8 mouse cellular contexts compared by ENCODE assay signal in genomic region chr10:69213451-69213877, GRCm38 (mm10). TPM values are rescaled to one million over a fixed set of nuclear protein-coding genes. Genes with fewer than 3 reads are reported as not detected.
A peak's percentile ranks its signal among the peaks of the same experiment; 100 is the strongest.
DNase-seq lines count a peak whose midpoint lies in the region; ATAC-seq and TF ChIP-seq lines count a peak whose summit lies in the region.

No protein-coding gene starts in this region.

- TF ChIP-seq CTCF in gastrocnemius, adult 2 months (IDR thresholded peaks at IDR 0.05): no peak
- no peak for TF ChIP-seq CTCF in C2C12 (IDR thresholded peaks at IDR 0.05; ENCODE audit: control insufficient read depth, insufficient read depth, insufficient read length)
- no peak for TF ChIP-seq CTCF in lung, embryonic 14.5 days (IDR thresholded peaks at IDR 0.05; ENCODE audit: low read depth)

- H3ac ChIP-seq in C2C12 (ENCODE audit: control insufficient read depth, insufficient read length, low read depth): peak overlapping the region; percentile 68

- H3K4me2 ChIP-seq in hindbrain, embryonic 16.5 days (ENCODE audit: low read length): peak overlapping the region; percentile 95
- H3K4me2 ChIP-seq in lung, embryonic 14.5 days: peak overlapping the region; percentile 90
- peak overlapping the region; percentile 87 for H3K4me2 ChIP-seq in neural tube, embryonic 15.5 days

- intact Hi-C loops in gastrocnemius, adult 2 months (cut with DNase I): loop anchor here (2.0 to 10.0 kb wide), 3 partner anchors 27 to 91 kb away; no protein-coding TSS in a partner anchor
- intact Hi-C loops in gastrocnemius, postnatal 36 days (cut with DNase I): loop anchor here (10.0 kb wide), 1 partner anchor 91 kb away; no protein-coding TSS in a partner anchor
- intact Hi-C loops in left cerebral cortex, postnatal 14 days (cut with DNase I): no loop called here

- peak overlapping the region; percentile 92 for H3K4me3 ChIP-seq in gastrocnemius, adult 2 months
- H3K4me3 ChIP-seq in C2C12 (ENCODE audit: insufficient read depth, poor library complexity, severe bottlenecking): peak overlapping the region; percentile 74
- peak overlapping the region; percentile 90 for H3K4me3 ChIP-seq in embryonic facial prominence, embryonic 10.5 days
- peak overlapping the region; percentile 81 for H3K4me3 ChIP-seq in hindbrain, embryonic 16.5 days (ENCODE audit: low read length)
- H3K4me3 ChIP-seq in lung, embryonic 14.5 days (ENCODE audit: low read depth, low read length): peak overlapping the region; percentile 61
- H3K4me3 ChIP-seq in neural tube, embryonic 15.5 days (replicated peaks): peak overlapping the region; percentile 78

- ATAC-seq in hindbrain, embryonic 16.5 days: peak; percentile 35
- peak; percentile 50 for ATAC-seq in lung, embryonic 14.5 days (ENCODE audit: insufficient read depth)
- peak; percentile 55 for ATAC-seq in neural tube, embryonic 15.5 days (ENCODE audit: low FRiP score)

- H3K27ac ChIP-seq in gastrocnemius, adult 2 months: peak overlapping the region; percentile 100
- peak overlapping the region; percentile 99 for H3K27ac ChIP-seq in embryonic facial prominence, embryonic 10.5 days (replicated peaks)
- H3K27ac ChIP-seq in hindbrain, embryonic 16.5 days (ENCODE audit: low read depth, low read length): peak overlapping the region; percentile 97
- peak overlapping the region; percentile 100 for H3K27ac ChIP-seq in lung, embryonic 14.5 days (ENCODE audit: low read depth)
- peak overlapping the region; percentile 97 for H3K27ac ChIP-seq in neural tube, embryonic 15.5 days (replicated peaks)

- peaks cover 10% of the 10 kb centered on the region for H3K36me3 ChIP-seq in C2C12 (ENCODE audit: control insufficient read depth, insufficient read depth)
- peaks cover 46% of the 10 kb centered on the region for H3K36me3 ChIP-seq in embryonic facial prominence, embryonic 10.5 days (replicated peaks)
- H3K36me3 ChIP-seq in hindbrain, embryonic 16.5 days (ENCODE audit: control insufficient read depth, insufficient read depth, low read length): no peaks in the 10 kb centered on the region
- peaks cover 21% of the 10 kb centered on the region for H3K36me3 ChIP-seq in lung, embryonic 14.5 days (ENCODE audit: insufficient read depth)
- H3K36me3 ChIP-seq in neural tube, embryonic 15.5 days: peaks cover 4% of the 10 kb centered on the region; the same call in 1 of the 2 replicates

- 2% methylated on average over 21 of the region's 21 CpGs for WGBS in embryonic facial prominence, embryonic 10.5 days
- WGBS in hindbrain, embryonic 16.5 days: under 1% methylated on average over 19 of the region's 21 CpGs
- WGBS in lung, embryonic 14.5 days: 1% methylated on average over 21 of the region's 21 CpGs
- 0% methylated on average over 21 of the region's 21 CpGs for WGBS in neural tube, embryonic 15.5 days

- no peaks in the 10 kb centered on the region for H3K27me3 ChIP-seq in C2C12 (ENCODE audit: control insufficient read depth, insufficient read depth, insufficient read length)
- no peaks in the 10 kb centered on the region for H3K27me3 ChIP-seq in embryonic facial prominence, embryonic 10.5 days (replicated peaks; ENCODE audit: low read depth, poor library complexity, severe bottlenecking)
- H3K27me3 ChIP-seq in hindbrain, embryonic 16.5 days (replicated peaks; ENCODE audit: control insufficient read depth, insufficient read depth, low read length): no peaks in the 10 kb centered on the region
- no peaks in the 10 kb centered on the region for H3K27me3 ChIP-seq in lung, embryonic 14.5 days (ENCODE audit: insufficient read depth, low read length)
- no peaks in the 10 kb centered on the region for H3K27me3 ChIP-seq in neural tube, embryonic 15.5 days (replicated peaks)

- H3K9ac ChIP-seq in hindbrain, embryonic 16.5 days (ENCODE audit: low read depth, low read length): peak overlapping the region; percentile 97
- peak overlapping the region; percentile 73 for H3K9ac ChIP-seq in lung, embryonic 14.5 days
- H3K9ac ChIP-seq in neural tube, embryonic 15.5 days (replicated peaks): peak overlapping the region; percentile 90

- no peak for DNase-seq in gastrocnemius, adult 2 months
- DNase-seq in gastrocnemius, postnatal 36 days: no peak
- peak; percentile 70 for DNase-seq in embryonic facial prominence, embryonic 10.5 days (ENCODE audit: low spot score)
- DNase-seq in lung, embryonic 14.5 days: no peak
- DNase-seq in left cerebral cortex, postnatal 14 days (ENCODE audit: low spot score in 2 of 2): no peak

- peaks cover 24% of the 10 kb centered on the region for H3K79me2 ChIP-seq in C2C12 (ENCODE audit: control insufficient read depth, insufficient read depth)

- H3K4me1 ChIP-seq in embryonic facial prominence, embryonic 10.5 days: peaks cover 26% of the 10 kb centered on the region
- H3K4me1 ChIP-seq in hindbrain, embryonic 16.5 days (ENCODE audit: control insufficient read depth, insufficient read depth, low read depth, low read length): peaks cover 17% of the 10 kb centered on the region
- H3K4me1 ChIP-seq in lung, embryonic 14.5 days (ENCODE audit: insufficient read depth): no peaks in the 10 kb centered on the region; the same call in 1 of the 2 replicates
- H3K4me1 ChIP-seq in neural tube, embryonic 15.5 days: peaks cover 22% of the 10 kb centered on the region

- peaks cover 12% of the 10 kb centered on the region for H3K79me3 ChIP-seq in C2C12 (ENCODE audit: low read depth)

- peaks cover 4% of the 10 kb centered on the region; the same call in 1 of the 2 replicates for H3K9me3 ChIP-seq in embryonic facial prominence, embryonic 10.5 days
- peaks cover 2% of the 10 kb centered on the region; the same call in 1 of the 2 replicates for H3K9me3 ChIP-seq in hindbrain, embryonic 16.5 days (ENCODE audit: control insufficient read depth, low read length)
- H3K9me3 ChIP-seq in lung, embryonic 14.5 days (ENCODE audit: low read depth, low read length): no peaks in the 10 kb centered on the region
- H3K9me3 ChIP-seq in neural tube, embryonic 15.5 days (replicated peaks): no peaks in the 10 kb centered on the region

TF ChIP-seq in C2C12, 6 proteins besides CTCF, POLR2A, EP300 and RAD21:
- TF ChIP-seq MAX (IDR thresholded peaks at IDR 0.05) (no peak), MYOG (IDR thresholded peaks at IDR 0.05; ENCODE audit: control insufficient read depth, extremely low read depth, insufficient read length) (no peak), FOSL1 (IDR thresholded peaks at IDR 0.05; ENCODE audit: insufficient read depth, low read length, poor library complexity, severe bottlenecking) (no peak), CEBPB (IDR thresholded peaks at IDR 0.05; ENCODE audit: low read depth) (no peak), MYOD1 (IDR thresholded peaks at IDR 0.05; ENCODE audit: control insufficient read depth, insufficient read length, low read depth) (no peak), USF1 (IDR thresholded peaks at IDR 0.05; ENCODE audit: low read depth) (no peak)

RNA-seq across cellular contexts. Expression of gene A930033H14Rik, which starts 0.6 kb away (rescaled TPM):
- total RNA-seq in gastrocnemius, adult 2 months (2021): 1 to 10 TPM; 3.4 to 5.1 TPM
- 1 to 10 TPM; 3.4 to 4.5 TPM for total RNA-seq in gastrocnemius, postnatal 36 days (2021)
- polyA plus RNA-seq in C2C12 (2012; fragmentation: generic; extraction: Trizol): 0.48 TPM
- 1.2 and 1.4 TPM in 2 replicates for polyA plus RNA-seq in embryonic facial prominence, embryonic 10.5 days (2016; fragmentation: Nextera tagmentation; extraction: Ambion mirVana)
- polyA plus RNA-seq in hindbrain, embryonic 16.5 days (2015; fragmentation: Nextera tagmentation; extraction: Ambion mirVana): 1.2 and 1.8 TPM in 2 replicates
- 1.8 and 1.9 TPM in 2 replicates for polyA plus RNA-seq in lung, embryonic 14.5 days (2014; fragmentation: Nextera tagmentation; extraction: Ambion mirVana)
- 1.3 and 1.4 TPM in 2 replicates for polyA plus RNA-seq in neural tube, embryonic 15.5 days (2015; fragmentation: Nextera tagmentation; extraction: Ambion mirVana)
- total RNA-seq in left cerebral cortex, postnatal 14 days (2021): 1 to 10 TPM; 4.1 to 4.3 TPM
